In the genomic region with DNA sequence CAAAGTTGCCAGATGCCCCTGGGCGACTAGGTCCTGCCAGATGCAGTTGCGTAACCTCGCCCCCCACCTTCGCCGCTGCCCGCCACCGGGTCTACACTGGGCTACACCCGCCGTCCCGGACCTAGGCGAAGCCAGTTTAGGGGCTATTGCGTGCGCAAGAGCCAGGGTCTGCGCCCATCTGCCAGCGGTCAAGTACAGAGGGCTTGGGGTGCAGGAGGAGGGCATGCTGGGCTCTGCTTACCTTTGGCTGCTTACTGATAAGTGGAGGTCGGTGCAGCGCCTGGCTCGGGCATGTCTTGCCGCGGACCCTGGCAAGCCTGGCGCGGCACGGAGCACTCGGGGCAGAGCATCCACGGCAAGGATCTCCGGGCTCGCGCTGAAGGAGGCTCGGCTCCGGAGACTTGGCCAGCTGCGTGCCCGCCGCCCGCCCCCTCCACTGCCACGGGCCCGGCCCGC, we compare ENCODE assay signal across 9 mouse cellular contexts. TPM values are rescaled to one million over a fixed set of nuclear protein-coding genes. Genes with fewer than 3 reads are reported as not detected.
DNase-seq lines count a peak whose midpoint lies in the region; ATAC-seq and TF ChIP-seq lines count a peak whose summit lies in the region.
"Had no signal": no experiment of that assay in that cellular context is flagged by ENCODE, and none has a peak within 500 bp of the region (broad histone marks: within the 10 kb centered on the region; RNA-seq: fewer than 3 reads in every experiment).

No protein-coding gene starts in this region.

- H3K4me2 ChIP-seq in kidney, embryonic 14.5 days (replicated peaks; ENCODE audit: low read depth, low read length) = peak overlapping the region; percentile 98
- peak overlapping the region; percentile 94 for H3K4me2 ChIP-seq in embryonic facial prominence, embryonic 13.5 days
- peak overlapping the region; percentile 87 for H3K4me2 ChIP-seq in hindbrain, postnatal 0 days (ENCODE audit: low read depth, low read length)
- H3K4me2 ChIP-seq in midbrain, embryonic 13.5 days (replicated peaks) = peak overlapping the region; percentile 83

- TF ChIP-seq CTCF in hindbrain, postnatal 0 days (IDR thresholded peaks at IDR 0.05; ENCODE audit: low read depth) = no peak

- H3K4me3 ChIP-seq in kidney, embryonic 14.5 days (ENCODE audit: low read length) = peak overlapping the region; percentile 51
- peak overlapping the region; percentile 59 for H3K4me3 ChIP-seq in embryonic facial prominence, embryonic 13.5 days
- H3K4me3 ChIP-seq in hindbrain, postnatal 0 days (ENCODE audit: low read length) = peak overlapping the region; percentile 69
- H3K4me3 ChIP-seq in midbrain, embryonic 13.5 days (replicated peaks) = peak overlapping the region; percentile 62

- WGBS in kidney, embryonic 14.5 days = under 1% methylated on average over 30 of the region's 37 CpGs
- WGBS in embryonic facial prominence, embryonic 13.5 days = under 1% methylated on average over 30 of the region's 37 CpGs
- under 1% methylated on average over 33 of the region's 37 CpGs for WGBS in hindbrain, postnatal 0 days
- under 1% methylated on average over 37 of the region's 37 CpGs for WGBS in midbrain, embryonic 13.5 days

- peaks cover 4% of the 10 kb centered on the region for H3K27me3 ChIP-seq in kidney, embryonic 14.5 days (ENCODE audit: control insufficient read depth, insufficient read depth, low read length)
- peaks cover 20% of the 10 kb centered on the region for H3K27me3 ChIP-seq in embryonic facial prominence, embryonic 13.5 days
- H3K27me3 ChIP-seq in hindbrain, postnatal 0 days (ENCODE audit: insufficient read depth, low read length) = no peaks in the 10 kb centered on the region
- peaks cover 43% of the 10 kb centered on the region for H3K27me3 ChIP-seq in midbrain, embryonic 13.5 days

- H3K4me1 ChIP-seq in kidney, embryonic 14.5 days (ENCODE audit: control insufficient read depth, insufficient read depth, low read length) = peaks cover 17% of the 10 kb centered on the region
- H3K4me1 ChIP-seq in embryonic facial prominence, embryonic 13.5 days = peaks cover 20% of the 10 kb centered on the region
- peaks cover 3% of the 10 kb centered on the region; the same call in 1 of the 2 replicates for H3K4me1 ChIP-seq in hindbrain, postnatal 0 days (ENCODE audit: insufficient read depth, low read length)
- H3K4me1 ChIP-seq in midbrain, embryonic 13.5 days (replicated peaks) = peaks cover 25% of the 10 kb centered on the region

- no peak overlapping the region for H3K27ac ChIP-seq in kidney, embryonic 14.5 days (ENCODE audit: low read depth, low read length)
- H3K27ac ChIP-seq in embryonic facial prominence, embryonic 13.5 days = peak overlapping the region; percentile 13; the same call in 1 of the 2 replicates
- H3K27ac ChIP-seq in hindbrain, postnatal 0 days = peak overlapping the region; percentile 59
- peak overlapping the region; percentile 72 for H3K27ac ChIP-seq in midbrain, embryonic 13.5 days

- H3K9me3 ChIP-seq in kidney, embryonic 14.5 days (ENCODE audit: control insufficient read depth, low read length) = no peaks in the 10 kb centered on the region
- H3K9me3 ChIP-seq in embryonic facial prominence, embryonic 13.5 days = no peaks in the 10 kb centered on the region
- no peaks in the 10 kb centered on the region for H3K9me3 ChIP-seq in hindbrain, postnatal 0 days (ENCODE audit: low read length)
- no peaks in the 10 kb centered on the region for H3K9me3 ChIP-seq in midbrain, embryonic 13.5 days

- H3K9ac ChIP-seq in kidney, embryonic 14.5 days (ENCODE audit: low read depth, low read length) = peak overlapping the region; percentile 65
- peak overlapping the region; percentile 71 for H3K9ac ChIP-seq in embryonic facial prominence, embryonic 13.5 days
- H3K9ac ChIP-seq in hindbrain, postnatal 0 days (replicated peaks; ENCODE audit: low read length) = peak overlapping the region; percentile 61
- H3K9ac ChIP-seq in midbrain, embryonic 13.5 days (replicated peaks) = peak overlapping the region; percentile 75

- ATAC-seq in kidney, embryonic 14.5 days (ENCODE audit: low FRiP score, low TSS enrichment) = peak; percentile 40
- ATAC-seq in embryonic facial prominence, embryonic 13.5 days (ENCODE audit: insufficient number of reproducible peaks, insufficient read depth, low FRiP score, low TSS enrichment, low read depth) = peak; percentile 33; the same call in 1 of the 2 replicates
- ATAC-seq in hindbrain, postnatal 0 days = no peak; the same call in 1 of the 2 replicates
- ATAC-seq in midbrain, embryonic 13.5 days = peak; percentile 73
- no peak for ATAC-seq in activated CD4-positive, CD25-positive, alpha-beta regulatory T cell, adult 4 months

- no peak for DNase-seq in kidney, adult 11 months
- peak; percentile 40 for DNase-seq in Muller cell, postnatal 12 days (ENCODE audit: inconsistent ontology term)
- DNase-seq in hindbrain, postnatal 0 days (ENCODE audit: low spot score) = peak; percentile 23
- DNase-seq in T-cell, adult 2 months (ENCODE audit: low spot score) = no peak

- H3K36me3 ChIP-seq in kidney, embryonic 14.5 days (ENCODE audit: control insufficient read depth, insufficient read depth, low read length) = no peaks in the 10 kb centered on the region
- no peaks in the 10 kb centered on the region for H3K36me3 ChIP-seq in embryonic facial prominence, embryonic 13.5 days
- H3K36me3 ChIP-seq in hindbrain, postnatal 0 days (ENCODE audit: insufficient read depth, low read length) = no peaks in the 10 kb centered on the region
- no peaks in the 10 kb centered on the region for H3K36me3 ChIP-seq in midbrain, embryonic 13.5 days

RNA-seq across cellular contexts. Expression of a gene that starts 0.7 kb away (rescaled TPM):
- 3.9 and 4.5 TPM in 2 replicates for polyA plus RNA-seq in kidney, embryonic 14.5 days (2014; fragmentation: Nextera tagmentation; extraction: Ambion mirVana)
- polyA plus RNA-seq in embryonic facial prominence, embryonic 13.5 days (2015; fragmentation: Nextera tagmentation; extraction: Ambion mirVana) = 3.5 and 4.4 TPM in 2 replicates
- total RNA-seq in hindbrain, postnatal 0 days (2014; rRNA removed) = 17.6 and 21.2 TPM in 2 replicates
- 7.9 and 8.5 TPM in 2 replicates for polyA plus RNA-seq in hindbrain, postnatal 0 days (2015; fragmentation: Nextera tagmentation; extraction: Ambion mirVana)
- polyA plus RNA-seq in midbrain, embryonic 13.5 days (2015; fragmentation: Nextera tagmentation; extraction: Ambion mirVana) = 6.7 and 6.9 TPM in 2 replicates
- not detected for polyA plus RNA-seq in activated CD4-positive, CD25-positive, alpha-beta regulatory T cell, adult 4 months (2017; shearing (Covaris generic))
- total RNA-seq: heart, postnatal 36 days had no signal

Comparison
In these comparisons a context has a peak if more than half of its experiments do, and no peak if none do; other contexts are left out.
1. ATAC-seq: peak in kidney, embryonic 14.5 days (single experiment), embryonic facial prominence, embryonic 13.5 days (single experiment) and midbrain, embryonic 13.5 days (single experiment); none in hindbrain, postnatal 0 days (single experiment) and activated CD4-positive, CD25-positive, alpha-beta regulatory T cell, adult 4 months (single experiment).
2. DNase-seq: peak in Muller cell, postnatal 12 days (single experiment) and hindbrain, postnatal 0 days (single experiment); none in kidney, adult 11 months (single experiment) and T-cell, adult 2 months (single experiment).
3. Peak in every context shown above with its lines, with median percentiles within 50 percentile points of each other: H3K4me2 ChIP-seq, H3K4me3 ChIP-seq and H3K9ac ChIP-seq.